Mouse (Mus musculus) liver, postnatal 0 days (tissue): ENCODE results near the gene Rbm47. TPM values are rescaled to one million over a fixed set of nuclear protein-coding genes. Genes with fewer than 3 reads are reported as not detected.

ENCODE experiments used
- ATAC-seq: fragments of 200-750 bp; cut with Nextera tagmentation; 2 replicates; pipeline ENCODE4 v1.8.0; 2017; ENCODE audit warnings: mild to moderate bottlenecking, moderate library complexity
- DNase-seq: peaks from one replicate; pipeline ENCODE4 v3.0.0-alpha.2; 2016
- H3K27ac ChIP-seq: fragments of 300-500 bp; sonication (generic); 2 replicates; pipeline ENCODE4 v1.5.1; 2014; ENCODE audit warnings: antibody characterized with exemption, moderate library complexity, mild to moderate bottlenecking, low read depth
- H3K27me3 ChIP-seq: fragments of 300-500 bp; sonication (generic); 2 replicates; pipeline ENCODE4 v1.6.1; 2014; ENCODE audit warnings: low read length, control low read depth, mixed read lengths; ENCODE audit not compliant: insufficient read depth
- H3K36me3 ChIP-seq: fragments of 300-500 bp; sonication (generic); replicated peaks from 2 replicates; pipeline ENCODE4 v1.6.1; 2014; ENCODE audit warnings: mild to moderate bottlenecking, control low read depth, low read length, moderate library complexity, mixed read lengths; ENCODE audit not compliant: insufficient read depth
- H3K4me1 ChIP-seq: fragments of 300-500 bp; sonication (generic); 2 replicates; pipeline ENCODE4 v1.6.1; 2014; ENCODE audit warnings: antibody characterized with exemption, mild to moderate bottlenecking, control low read depth; ENCODE audit not compliant: insufficient read depth
- H3K4me2 ChIP-seq: fragments of 300-500 bp; sonication (generic); 2 replicates; pipeline ENCODE4 v1.6.1; 2014; ENCODE audit warnings: low read depth, mild to moderate bottlenecking, low read length, moderate library complexity, mixed read lengths
- H3K4me3 ChIP-seq: fragments of 300-500 bp; sonication (generic); 2 replicates; pipeline ENCODE4 v1.5.1; 2014; ENCODE audit warnings: low read depth, low read length
- H3K9ac ChIP-seq: fragments of 300-500 bp; sonication (generic); replicated peaks from 2 replicates; pipeline ENCODE4 v1.6.1; 2014; ENCODE audit warnings: mild to moderate bottlenecking, moderate library complexity
- H3K9me3 ChIP-seq: fragments of 300-500 bp; sonication (generic); 2 replicates; pipeline ENCODE4 v1.6.1; 2016; ENCODE audit warnings: mild to moderate bottlenecking, control low read depth, low read length, mixed read lengths
- CTCF ChIP-seq: sonication (generic); IDR thresholded peaks from 2 replicates; pipeline ENCODE4 v1.5.1; 2016; ENCODE audit warnings: antibody characterized with exemption, low read depth
- EP300 ChIP-seq: IDR thresholded peaks from 2 replicates; pipeline ENCODE4 v1.6.1; 2016; ENCODE audit warnings: antibody characterized with exemption, low read depth, mild to moderate bottlenecking
- WGBS: fragments of 180-500 bp; shearing (Covaris S2); extraction: QIAGEN DNeasy Blood & Tissue Kit; methylation state at CpG from one replicate; pipeline ENCODE4 v1.1.7; 2014; ENCODE audit not compliant: insufficient replicate concordance; 5-methylcytosine and 5-hydroxymethylcytosine counted together
- polyA plus RNA-seq: library from polyadenylated mRNA; unstranded; fragments of >200 nt; fragmentation: Nextera tagmentation; extraction: Ambion mirVana; gene quantifications from 2 replicates; pipeline ENCODE4 v1.2.1, GENCODE M21; 2015

The Rbm47 gene
- 20.5 and 22.8 TPM in 2 replicates for polyA plus RNA-seq

- Histone ChIP-seq H3K27me3 (no peaks in the 10 kb centered on the region), H3K36me3 (no peaks in the 10 kb centered on the region), H3K4me1 (no peaks in the 10 kb centered on the region; the same call in 1 of the 2 replicates), H3K4me3 (no peak within 1 kb of the TSS), H3K9ac (no peak within 1 kb of the TSS), H3K9me3 (no peaks in the 10 kb centered on the region), H3K4me2 (no peak within 1 kb of the TSS), H3K27ac (no peak within 1 kb of the TSS)
- ATAC-seq, result no peak
- WGBS, result 67% methylated on average over 2 of the region's 2 CpGs
- DNase-seq, result no peak
- TF ChIP-seq CTCF (no peak), EP300 (no peak)
Observed at GRCm38 (mm10) chr5:66173018-66173417, at the start of gene Rbm47. TSS of gene Rbm47 (minus strand) at chr5:66173118.

GRCm38 (mm10) chr5:66220620-66221019 lies 47.7 kb upstream of the Rbm47 start:
- Histone ChIP-seq H3K4me3 (no peak overlapping the region), H3K27me3 (no peaks in the 10 kb centered on the region), H3K9ac (no peak overlapping the region), H3K9me3 (no peaks in the 10 kb centered on the region), H3K36me3 (no peaks in the 10 kb centered on the region), H3K27ac (no peak overlapping the region), H3K4me2 (no peak overlapping the region), H3K4me1 (peaks cover 4% of the 10 kb centered on the region)
- DNase-seq (no peak), ATAC-seq (no peak)
- 76% methylated on average over 9 of the region's 9 CpGs for WGBS
- no peak for TF ChIP-seq EP300
- no peak for TF ChIP-seq CTCF

- Histone ChIP-seq H3K27me3 (no peaks in the 10 kb centered on the region), H3K4me2 (no peak overlapping the region), H3K9ac (no peak overlapping the region), H3K4me1 (peaks cover 4% of the 10 kb centered on the region), H3K9me3 (no peaks in the 10 kb centered on the region), H3K27ac (no peak overlapping the region), H3K36me3 (no peaks in the 10 kb centered on the region), H3K4me3 (no peak overlapping the region)
- TF ChIP-seq EP300, result no peak
- no peak for TF ChIP-seq CTCF
- ATAC-seq, result no peak
- DNase-seq, result no peak
- WGBS, result 60% methylated on average over 6 of the region's 6 CpGs
Observed at GRCm38 (mm10) chr5:66219692-66220091, 46.8 kb upstream of the Rbm47 start.

GRCm38 (mm10) chr5:66215569-66216277 lies 42.8 kb upstream of the Rbm47 start:
- H3K9me3 ChIP-seq, result no peaks in the 10 kb centered on the region
- peak; percentile 87 for ATAC-seq
- peak; percentile 59 for DNase-seq
- no peak overlapping the region for H3K9ac ChIP-seq
- 0 out of 2 replicates have a peak overlapping the region, but pooled peaks have one; percentile 6 for H3K4me2 ChIP-seq
- H3K27ac ChIP-seq, result peak overlapping the region; percentile 48
- peaks cover 4% of the 10 kb centered on the region for H3K4me1 ChIP-seq
- no peak overlapping the region for H3K4me3 ChIP-seq
- no peaks in the 10 kb centered on the region for H3K27me3 ChIP-seq
- no peak for TF ChIP-seq CTCF
- peak; percentile 63 for TF ChIP-seq EP300
- H3K36me3 ChIP-seq, result no peaks in the 10 kb centered on the region
- 48% methylated on average over 10 of the region's 10 CpGs for WGBS

GRCm38 (mm10) chr5:66214395-66214935 lies 41.5 kb upstream of the Rbm47 start:
- H3K27me3 ChIP-seq, result no peaks in the 10 kb centered on the region
- no peaks in the 10 kb centered on the region for H3K9me3 ChIP-seq
- ATAC-seq (peak; percentile 53), DNase-seq (no peak)
- H3K4me1 ChIP-seq, result peaks cover 4% of the 10 kb centered on the region
- no peak overlapping the region for H3K27ac ChIP-seq
- no peaks in the 10 kb centered on the region for H3K36me3 ChIP-seq
- H3K4me2 ChIP-seq, result no peak overlapping the region
- H3K4me3 ChIP-seq, result no peak overlapping the region
- 56% methylated on average over 7 of the region's 7 CpGs for WGBS
- TF ChIP-seq EP300 (no peak), CTCF (no peak)
- H3K9ac ChIP-seq, result no peak overlapping the region

DNA sequence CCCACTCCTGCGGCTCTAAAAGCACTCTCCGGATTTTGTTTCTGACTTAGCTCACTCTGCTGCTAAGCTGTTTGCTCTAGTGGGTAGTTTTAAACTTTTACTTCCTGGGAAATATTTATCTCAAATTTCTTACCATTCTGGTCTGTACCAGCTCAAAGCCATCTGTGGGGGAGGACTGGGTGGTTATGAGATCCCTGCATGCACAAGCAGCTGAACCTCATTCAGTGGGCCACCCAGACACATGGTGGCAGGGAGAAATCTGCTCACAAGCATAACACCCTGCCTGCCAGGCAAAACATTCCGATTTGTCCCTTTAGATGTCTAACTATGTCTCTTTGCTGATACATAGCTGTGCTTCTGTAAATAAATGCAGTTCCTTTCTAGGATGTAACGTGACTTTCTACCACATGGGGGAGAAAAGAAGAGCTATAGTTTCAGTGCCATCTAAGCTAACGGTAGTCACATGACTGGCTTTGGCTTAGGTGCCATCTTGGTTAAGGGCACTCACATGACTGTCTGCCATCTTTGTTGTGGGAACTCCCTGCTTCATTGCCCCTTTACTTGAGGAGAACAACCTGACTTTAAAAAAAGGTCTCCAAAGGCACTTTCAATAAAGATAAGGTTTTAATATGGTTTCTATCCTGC lies 36.7 kb upstream of the Rbm47 start:
- ATAC-seq, result no peak
- WGBS, result 72% methylated on average over 5 of the region's 5 CpGs
- no peak for DNase-seq

More for the DNA sequence above, 36.7 kb upstream of the Rbm47 start:
- Histone ChIP-seq H3K4me3 (no peak overlapping the region), H3K9me3 (no peaks in the 10 kb centered on the region), H3K27me3 (no peaks in the 10 kb centered on the region), H3K36me3 (no peaks in the 10 kb centered on the region), H3K9ac (no peak overlapping the region), H3K4me2 (no peak overlapping the region), H3K27ac (no peak overlapping the region), H3K4me1 (peaks cover 5% of the 10 kb centered on the region; the same call in 1 of the 2 replicates)
- TF ChIP-seq EP300 (no peak), CTCF (peak; percentile 23; the same call in 1 of the 2 replicates)
